Mouse (Mus musculus) midbrain, embryonic 13.5 days (tissue): ENCODE measurements at regions not wholly inside any gene's neighbourhood (a gene's known extent, or its start where the extent isn't known, plus 50 kb on each side); places are given as distances from the start of the nearest gene placed in this dataset.

Source experiments
- ATAC-seq: fragments of 200-750 bp; cut with Nextera tagmentation; 2 replicates; pipeline ENCODE4 v1.8.0; 2017; ENCODE audit warnings: mild to moderate bottlenecking, moderate TSS enrichment, moderate library complexity
- H3K27ac ChIP-seq: fragments of 300-500 bp; sonication (generic); 2 replicates; pipeline ENCODE4 v1.5.1; 2015; ENCODE audit warnings: inconsistent platforms, mild to moderate bottlenecking, moderate library complexity
- H3K27me3 ChIP-seq: fragments of 300-500 bp; sonication (generic); 2 replicates; pipeline ENCODE4 v1.6.1; 2015; ENCODE audit warnings: mild to moderate bottlenecking, inconsistent platforms
- H3K36me3 ChIP-seq: fragments of 300-500 bp; sonication (generic); 2 replicates; pipeline ENCODE4 v1.6.1; 2015; ENCODE audit warnings: mild to moderate bottlenecking, inconsistent platforms
- H3K4me1 ChIP-seq: fragments of 300-500 bp; sonication (generic); replicated peaks from 2 replicates; pipeline ENCODE4 v1.6.1; 2015; ENCODE audit warnings: inconsistent platforms
- H3K4me2 ChIP-seq: fragments of 300-500 bp; sonication (generic); replicated peaks from 2 replicates; pipeline ENCODE4 v1.6.1; 2015; ENCODE audit warnings: moderate library complexity, mild to moderate bottlenecking, inconsistent platforms
- H3K4me3 ChIP-seq: fragments of 300-500 bp; sonication (generic); replicated peaks from 2 replicates; pipeline ENCODE4 v1.5.1; 2015; ENCODE audit warnings: mild to moderate bottlenecking, inconsistent platforms
- H3K9ac ChIP-seq: fragments of 300-500 bp; sonication (generic); replicated peaks from 2 replicates; pipeline ENCODE4 v1.6.1; 2015; ENCODE audit warnings: mild to moderate bottlenecking, inconsistent platforms
- H3K9me3 ChIP-seq: fragments of 300-500 bp; sonication (generic); 2 replicates; pipeline ENCODE4 v1.6.1; 2016; ENCODE audit warnings: mild to moderate bottlenecking, inconsistent platforms
- WGBS: fragments of 180-500 bp; shearing (Covaris S2); methylation state at CpG from one replicate; pipeline ENCODE4 v1.1.7; 2015; 5-methylcytosine and 5-hydroxymethylcytosine counted together

DNA sequence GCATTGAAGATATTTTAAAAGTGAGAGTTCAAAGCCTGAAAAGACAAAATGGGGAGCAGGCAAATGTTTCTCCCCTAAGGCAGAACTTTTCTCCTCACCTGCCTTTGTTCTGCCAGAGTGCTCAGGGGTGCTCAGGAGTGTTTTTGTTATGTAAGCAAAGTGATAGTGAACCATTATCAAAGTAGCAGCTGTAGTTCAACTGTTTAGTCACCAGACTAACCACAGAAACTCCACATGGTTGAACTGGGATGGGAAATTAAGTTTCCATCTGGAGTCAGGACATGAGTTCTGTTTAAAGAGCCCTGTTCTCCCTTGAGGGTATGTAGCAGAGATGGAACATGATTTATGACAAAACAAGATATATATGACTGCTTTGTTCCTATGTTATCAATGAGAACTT lies 482.6 kb upstream of the Adam24 start:
- Histone ChIP-seq H3K27ac (no peak overlapping the region), H3K36me3 (no peaks in the 10 kb centered on the region), H3K9me3 (no peaks in the 10 kb centered on the region), H3K4me3 (no peak overlapping the region), H3K9ac (no peak overlapping the region), H3K4me2 (no peak overlapping the region), H3K4me1 (no peaks in the 10 kb centered on the region), H3K27me3 (no peaks in the 10 kb centered on the region)
- no peak for ATAC-seq

DNA sequence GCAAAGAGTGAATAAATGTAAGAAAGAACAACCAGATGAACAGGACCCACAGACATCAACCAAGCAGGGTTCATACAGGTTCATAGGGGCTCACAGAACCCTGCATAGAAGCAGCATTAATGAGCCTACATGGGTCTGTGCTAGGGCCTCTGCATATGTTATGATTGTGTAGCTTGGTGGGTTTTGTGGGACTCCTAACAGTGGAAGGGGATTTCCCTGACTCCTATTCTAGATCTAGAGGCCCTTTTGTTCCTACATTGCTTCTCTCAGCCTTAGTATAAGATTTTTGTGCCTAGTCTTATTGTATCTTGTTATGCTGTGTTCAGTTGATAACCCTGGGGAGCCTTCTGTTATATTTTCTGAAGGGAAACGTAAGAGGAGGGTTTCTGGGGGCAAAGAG lies 481.7 kb upstream of the Adam24 start:
- ATAC-seq, result no peak
- Histone ChIP-seq H3K4me2 (no peak overlapping the region), H3K4me1 (no peaks in the 10 kb centered on the region), H3K36me3 (no peaks in the 10 kb centered on the region), H3K9ac (no peak overlapping the region), H3K27me3 (no peaks in the 10 kb centered on the region), H3K4me3 (no peak overlapping the region), H3K9me3 (no peaks in the 10 kb centered on the region), H3K27ac (no peak overlapping the region)
- WGBS, result 41% methylated on average over 1 of the region's 1 CpGs

DNA sequence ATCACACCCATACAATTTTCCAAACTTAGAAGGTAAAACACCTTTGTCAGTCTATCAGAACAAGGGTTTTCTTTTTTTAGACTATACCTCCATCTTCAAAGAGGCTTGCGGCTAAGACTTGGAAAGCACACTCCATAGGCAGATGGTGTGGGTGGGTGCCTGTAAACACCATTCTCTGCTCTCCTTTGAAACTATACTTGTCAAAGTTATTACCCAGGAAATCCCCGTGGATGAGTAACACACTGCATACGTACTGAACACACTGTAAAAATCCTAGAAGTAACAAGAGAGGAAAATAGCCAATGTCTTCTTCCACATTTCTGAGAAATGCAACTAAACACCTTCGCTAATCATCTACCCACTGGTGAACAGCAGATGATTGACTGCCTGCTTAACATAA lies 464.0 kb upstream of the Adam24 start:
- H3K4me3 ChIP-seq, result no peak overlapping the region
- 93% methylated on average over 4 of the region's 4 CpGs for WGBS
- H3K4me1 ChIP-seq, result no peaks in the 10 kb centered on the region
- H3K27me3 ChIP-seq, result no peaks in the 10 kb centered on the region
- no peaks in the 10 kb centered on the region for H3K9me3 ChIP-seq
- no peak for ATAC-seq
- H3K36me3 ChIP-seq, result no peaks in the 10 kb centered on the region
- no peak overlapping the region for H3K27ac ChIP-seq
- no peak overlapping the region for H3K4me2 ChIP-seq
- no peak overlapping the region for H3K9ac ChIP-seq

DNA sequence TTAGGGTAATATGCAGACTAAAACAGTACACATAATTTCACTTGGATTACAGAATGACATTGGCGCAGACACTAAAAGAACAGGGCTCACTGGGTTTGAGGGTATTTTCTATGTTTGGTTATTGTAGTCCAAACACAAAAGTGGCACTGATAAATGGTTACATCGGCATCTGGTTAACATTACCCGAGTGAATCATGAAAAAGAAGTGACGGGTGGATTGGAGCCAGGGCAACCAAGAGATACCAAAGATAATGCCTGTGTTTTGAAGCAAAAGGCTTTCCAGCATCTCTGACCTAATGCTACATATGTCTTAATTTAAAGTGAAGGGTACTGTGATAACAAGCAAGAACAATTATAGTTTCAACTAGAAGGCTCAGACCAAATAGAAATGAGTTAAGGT lies 451.4 kb upstream of the Adam24 start:
- Histone ChIP-seq H3K27ac (no peak overlapping the region), H3K9ac (no peak overlapping the region), H3K4me1 (no peaks in the 10 kb centered on the region), H3K4me2 (no peak overlapping the region), H3K9me3 (no peaks in the 10 kb centered on the region), H3K36me3 (no peaks in the 10 kb centered on the region), H3K27me3 (no peaks in the 10 kb centered on the region), H3K4me3 (no peak overlapping the region)
- 81% methylated on average over 4 of the region's 4 CpGs for WGBS
- no peak for ATAC-seq

- ATAC-seq, result no peak
Measured at GRCm38 (mm10) chr8:40227262-40227661, 447.6 kb upstream of the Adam24 start.

More at GRCm38 (mm10) chr8:40227262-40227661, 447.6 kb upstream of the Adam24 start:
- Histone ChIP-seq H3K4me3 (no peak overlapping the region), H3K9ac (no peak overlapping the region), H3K9me3 (no peaks in the 10 kb centered on the region), H3K36me3 (no peaks in the 10 kb centered on the region), H3K27me3 (no peaks in the 10 kb centered on the region), H3K27ac (no peak overlapping the region), H3K4me2 (no peak overlapping the region), H3K4me1 (no peaks in the 10 kb centered on the region)
- WGBS, result 80% methylated on average over 1 of the region's 1 CpGs
